Mouse (Mus musculus): ENCODE measurements at regions not wholly inside any gene's neighbourhood (a gene's known extent, or its start where the extent isn't known, plus 50 kb on each side); places are given as distances from the start of the nearest gene placed in this dataset.

- peak; percentile 57 for DNase-seq
These were observed 64.6 kb downstream of the Smug1 start for GRCm38 (mm10) chr15:103102068-103102840.

GRCm38 (mm10) chr15:103100121-103100520 lies 66.8 kb downstream of the Smug1 start:
- DNase-seq, result no peak

DNA sequence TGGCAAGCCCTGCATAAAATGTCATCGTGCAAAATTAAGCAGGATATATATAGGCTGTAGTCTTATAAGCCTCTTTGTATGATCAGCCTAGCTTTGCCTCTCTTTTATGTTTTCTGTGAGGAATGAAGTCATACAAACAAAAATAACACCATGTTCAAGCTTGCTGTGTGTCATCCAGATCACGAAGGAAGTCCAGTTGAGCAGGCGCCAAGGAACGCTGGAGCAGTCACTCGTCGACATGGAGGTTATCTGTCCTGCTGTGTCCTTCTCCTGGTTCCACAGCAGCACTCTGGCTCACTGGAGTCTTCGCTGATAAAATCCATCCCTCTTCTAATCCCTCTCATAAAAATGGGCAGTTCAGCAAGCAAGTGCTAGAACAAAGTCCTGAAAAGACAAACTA lies 72.4 kb downstream of the Smug1 start:
- peak; percentile 79 for DNase-seq

DNA sequence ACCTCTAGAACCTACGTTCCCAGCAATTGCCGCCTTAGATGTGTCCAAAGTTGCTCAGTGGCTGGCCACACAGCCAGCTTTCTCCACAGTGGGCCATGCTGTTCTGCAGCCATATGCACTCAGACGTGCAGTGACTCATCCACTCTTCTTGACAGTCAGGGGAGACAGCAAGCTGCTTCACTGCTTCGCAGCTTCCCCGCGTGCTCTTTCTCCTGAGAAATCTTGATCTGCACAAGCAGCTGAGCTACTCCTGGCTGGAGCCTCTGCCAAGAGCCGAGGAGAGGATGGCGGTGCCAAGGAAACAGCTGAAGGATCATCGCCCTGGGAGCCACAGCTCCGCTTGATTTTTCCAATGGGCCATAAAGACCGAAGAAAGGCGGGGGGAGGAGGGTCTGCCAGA lies 73.2 kb downstream of the Smug1 start:
- DNase-seq, result no peak

DNA sequence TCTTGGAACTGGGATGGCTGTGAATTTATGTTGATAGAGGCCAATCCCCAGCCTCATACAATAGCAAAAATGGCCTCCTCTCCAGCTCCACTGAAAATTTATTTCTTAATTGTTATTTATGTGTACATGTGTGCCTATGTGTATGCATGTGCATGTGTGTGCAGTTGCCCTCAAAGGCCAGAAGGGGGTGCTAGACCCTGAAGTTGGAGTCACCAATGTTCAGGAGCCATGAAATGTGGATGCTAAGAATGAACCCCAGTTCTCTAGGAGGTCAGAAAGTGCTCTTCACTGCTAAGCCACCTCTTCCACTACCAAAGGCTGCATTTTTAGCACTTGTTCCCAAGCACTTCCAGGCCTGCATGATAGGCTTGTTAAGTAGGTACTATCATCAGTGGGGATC lies 73.8 kb downstream of the Hoxc4 start:
- no peak for DNase-seq

DNA sequence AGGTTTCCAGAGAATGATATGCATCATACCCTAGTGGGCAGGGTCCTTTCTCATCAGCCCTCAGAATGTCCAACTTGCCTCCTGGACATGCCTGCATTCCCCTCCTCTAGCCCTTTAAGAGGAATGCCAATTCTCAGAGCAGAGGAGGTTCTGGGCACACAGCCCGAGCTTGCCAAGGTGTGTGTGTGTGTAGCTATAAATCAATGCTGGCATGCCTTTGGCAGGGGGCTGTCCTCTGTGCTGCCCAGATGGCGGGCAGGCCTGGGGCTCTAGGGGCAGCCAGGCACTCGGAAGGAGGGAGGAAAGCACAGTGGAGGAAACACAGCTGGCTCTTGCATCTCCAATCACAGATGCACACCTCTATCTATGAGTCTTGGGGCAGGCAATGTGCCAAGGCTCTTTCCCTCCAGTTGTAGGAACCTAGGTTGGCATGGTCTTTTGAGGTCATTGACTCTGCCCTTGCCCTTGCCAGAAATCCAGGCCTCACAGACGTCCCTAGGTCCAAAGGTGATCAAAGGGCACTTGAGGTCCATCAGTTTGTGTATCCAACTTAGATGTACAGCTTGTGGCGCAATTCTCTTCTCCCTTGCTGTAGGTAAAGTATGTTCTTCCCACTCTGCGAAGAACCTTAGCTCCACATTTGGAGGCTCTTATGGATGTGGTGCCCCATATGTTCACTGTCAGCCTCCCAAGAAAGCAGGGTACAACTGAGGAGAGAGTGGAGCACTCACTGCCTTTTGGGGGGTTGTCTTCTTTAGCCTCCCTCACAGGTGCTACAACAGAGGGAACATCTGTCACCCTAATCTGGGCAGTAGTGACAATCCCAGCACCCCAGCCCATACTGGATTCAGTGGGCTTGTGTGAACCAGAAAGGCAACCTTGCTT lies 71.8 kb downstream of the Hoxc4 start:
- peak; percentile 63 for DNase-seq

- no peak for DNase-seq
These were observed 71.1 kb downstream of the Hoxc4 start for GRCm38 (mm10) chr15:103089852-103090251.

- no peak for DNase-seq
These were observed 70.7 kb downstream of the Hoxc4 start for GRCm38 (mm10) chr15:103089440-103089839.

DNA sequence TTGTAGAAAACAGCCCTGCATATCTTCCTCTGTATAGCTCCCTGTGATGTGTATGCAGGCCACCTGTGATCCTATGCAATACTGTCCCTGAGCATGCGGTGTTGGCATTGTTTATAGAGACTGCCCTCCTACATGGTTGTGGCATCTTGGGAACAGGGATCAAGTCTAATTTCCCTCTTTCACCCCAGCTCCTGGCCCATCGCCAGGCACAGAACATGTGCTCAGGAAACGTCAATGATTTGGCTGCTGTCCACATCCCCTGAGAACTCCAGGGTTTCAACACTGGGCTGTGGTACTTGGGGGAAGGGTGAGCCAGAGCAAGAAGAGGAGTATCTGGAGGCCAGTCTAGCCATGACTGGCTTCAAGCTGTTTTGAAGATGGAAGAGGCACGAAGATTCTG lies 68.5 kb downstream of the Hoxc4 start:
- peak; percentile 85 for DNase-seq

- DNase-seq, result no peak
These were observed 67.9 kb downstream of the Hoxc4 start for GRCm38 (mm10) chr15:103086672-103087069.

Measured in kidney, postnatal 10 days (tissue).